In genomic region chr9:73014724-73015123, GRCm38 (mm10) we compare ENCODE assay signal across 20 mouse cellular contexts. TPM values are rescaled to one million over a fixed set of nuclear protein-coding genes. Genes with fewer than 3 reads are reported as not detected.
"Had no signal": no experiment of that assay in that cellular context is flagged by ENCODE, and none has a peak within 500 bp of the region (broad histone marks: within the 10 kb centered on the region; RNA-seq: fewer than 3 reads in every experiment).

No protein-coding gene starts in this region.

- H3K4me1 ChIP-seq: limb, embryonic 12.5 days; liver, embryonic 13.5 days; lung, embryonic 15.5 days; midbrain, embryonic 13.5 days had no signal

- H3K27ac ChIP-seq: limb, embryonic 12.5 days; liver, embryonic 13.5 days; lung, embryonic 15.5 days; macrophage; midbrain, embryonic 13.5 days; stomach, postnatal 0 days had no signal

- H3K4me3 ChIP-seq: limb, embryonic 12.5 days; liver, embryonic 13.5 days; lung, embryonic 15.5 days; megakaryocyte, embryonic 14.5 days; midbrain, embryonic 13.5 days had no signal

- ATAC-seq: intestine, postnatal 0 days; liver, postnatal 0 days; midbrain, embryonic 13.5 days had no signal

- DNase-seq: kidney, adult 8-10 months; kidney, postnatal 25 days; liver; liver, embryonic 13.5 days; liver, postnatal 0 days; lung, postnatal 14 days; thymus, postnatal 36 days had no signal

RNA-seq across cellular contexts. Expression of gene Gm44503, which starts 56.1 kb away (rescaled TPM):
- total RNA-seq: layer of hippocampus, postnatal 14 days; left cerebral cortex, postnatal 36 days; midbrain, postnatal 0 days had no signal
- polyA plus RNA-seq: intestine, postnatal 0 days; kidney, embryonic 16.5 days; limb, embryonic 12.5 days; liver, embryonic 13.5 days; liver, postnatal 0 days; lung, embryonic 15.5 days; macrophage; midbrain, embryonic 13.5 days; midbrain, postnatal 0 days; neural tube, embryonic 14.5 days; stomach, postnatal 0 days; thymus, postnatal 0 days had no signal
